Mouse (Mus musculus): Measurements from ENCODE around the gene Mab21l1.

Mab21l1 gene

GRCm38 (mm10) chr3:55778764-55779730, 3.3 kb upstream of the Mab21l1 start:
- DNase-seq (ENCODE audit: low spot score in 2 of 2): no peak

GRCm38 (mm10) chr3:55780120-55781070, 1.9 kb upstream of the Mab21l1 start:
- DNase-seq (ENCODE audit: low spot score in 2 of 2): no peak

- DNase-seq (ENCODE audit: low spot score in 2 of 2): no peak
Measured at GRCm38 (mm10) chr3:55781429-55782055, 768 bp upstream of the Mab21l1 start.

GRCm38 (mm10) chr3:55782771-55783170, 461 bp downstream of the Mab21l1 start:
- peak in 1 of 2 experiments; percentile 6 for DNase-seq (ENCODE audit: low spot score in 2 of 2)

- DNase-seq (ENCODE audit: low spot score in 2 of 2): peak in 1 of 2 experiments; percentile 1
Measured at GRCm38 (mm10) chr3:55783171-55784081, 1.1 kb downstream of the Mab21l1 start.

GRCm38 (mm10) chr3:55784101-55784500, 1.8 kb downstream of the Mab21l1 start:
- DNase-seq (ENCODE audit: low spot score in 2 of 2): no peak

- no peak for DNase-seq (ENCODE audit: low spot score in 2 of 2)
Measured at GRCm38 (mm10) chr3:55785266-55785980, 3.1 kb downstream of the Mab21l1 start.

GRCm38 (mm10) chr3:55785981-55786725, 3.8 kb downstream of the Mab21l1 start:
- DNase-seq (ENCODE audit: low spot score in 2 of 2): no peak

- no peak for DNase-seq (ENCODE audit: low spot score in 2 of 2)
Measured at GRCm38 (mm10) chr3:55786835-55787486, 4.7 kb downstream of the Mab21l1 start.

- no peak for DNase-seq (ENCODE audit: low spot score in 2 of 2)
Measured at GRCm38 (mm10) chr3:55787487-55788213, 5.3 kb downstream of the Mab21l1 start.

GRCm38 (mm10) chr3:55788214-55788586, 5.9 kb downstream of the Mab21l1 start:
- DNase-seq (ENCODE audit: low spot score in 2 of 2): no peak

- DNase-seq (ENCODE audit: low spot score in 2 of 2): no peak
Measured at GRCm38 (mm10) chr3:55788621-55789201, 6.4 kb downstream of the Mab21l1 start.

- DNase-seq (ENCODE audit: low spot score in 2 of 2): no peak
Measured at GRCm38 (mm10) chr3:55789856-55790255, 7.5 kb downstream of the Mab21l1 start.

- DNase-seq (ENCODE audit: low spot score in 2 of 2): no peak
Measured at GRCm38 (mm10) chr3:55790609-55791008, 8.3 kb downstream of the Mab21l1 start.

GRCm38 (mm10) chr3:55792251-55792650, 9.9 kb downstream of the Mab21l1 start:
- DNase-seq (ENCODE audit: low spot score in 2 of 2): no peak

- DNase-seq (ENCODE audit: low spot score in 2 of 2): no peak
Measured at GRCm38 (mm10) chr3:55793842-55794575, 11.7 kb downstream of the Mab21l1 start.

- DNase-seq (ENCODE audit: low spot score in 2 of 2): no peak
Measured at GRCm38 (mm10) chr3:55794768-55795167, 12.5 kb downstream of the Mab21l1 start.

All from natural killer cell, adult 2 months (primary cell).